Mouse (Mus musculus) megakaryocyte, embryonic 14.5 days (primary cell): ENCODE measurements around the gene Tfeb. TPM values are rescaled to one million over a fixed set of nuclear protein-coding genes. Genes with fewer than 3 reads are reported as not detected.

Experiments
- H3K27me3 ChIP-seq: replicated peaks from 2 replicates; pipeline ENCODE3; 2012; ENCODE audit warnings: inconsistent platforms
- H3K36me3 ChIP-seq: replicated peaks from 2 replicates; pipeline ENCODE3; 2012; ENCODE audit warnings: low read length, inconsistent platforms, mixed read lengths
- H3K4me1 ChIP-seq: 2 replicates; pipeline ENCODE4 v1.6.1; 2012; ENCODE audit warnings: inconsistent platforms
- H3K4me3 ChIP-seq: replicated peaks from 2 replicates; pipeline ENCODE3; 2012; ENCODE audit warnings: moderate library complexity, mild to moderate bottlenecking, inconsistent platforms
- H3K9me3 ChIP-seq: 2 replicates; pipeline ENCODE4 v1.6.1; 2012; ENCODE audit warnings: inconsistent platforms
- FLI1 ChIP-seq: IDR thresholded peaks from 2 replicates; pipeline ENCODE4 v1.6.1; 2012; ENCODE audit warnings: low read length, inconsistent platforms, mixed read lengths
- GATA1 ChIP-seq: IDR thresholded peaks from 3 replicates; pipeline ENCODE4 v1.6.1; 2012; ENCODE audit warnings: mixed read lengths, low read length, inconsistent platforms, borderline replicate concordance
- polyA plus RNA-seq: library from polyadenylated mRNA; stranded (reverse); fragments of >175 nt; gene quantifications from 2 replicates; pipeline ENCODE4 v1.2.3, GENCODE M21; 2012; ENCODE audit warnings: low replicate concordance; ENCODE audit not compliant: insufficient read depth

Tfeb gene
- polyA plus RNA-seq, 1 experiment, result 34.8 TPM

- Histone ChIP-seq H3K4me1 (peaks cover 23% of the 10 kb centered on the region), H3K36me3 (peaks cover 7% of the 10 kb centered on the region), H3K9me3 (peaks cover 10% of the 10 kb centered on the region), H3K4me3 (no peak overlapping the region), H3K27me3 (peaks cover 29% of the 10 kb centered on the region)
- TF ChIP-seq GATA1, result no peak
- no peak for TF ChIP-seq FLI1
These were observed 16.4 kb downstream of the Tfeb start for GRCm38 (mm10) chr17:47753130-47753775.

GRCm38 (mm10) chr17:47754246-47754645, 17.4 kb downstream of the Tfeb start:
- TF ChIP-seq FLI1 (no peak), GATA1 (no peak)
- H3K9me3 ChIP-seq, result peaks cover 10% of the 10 kb centered on the region
- H3K4me3 ChIP-seq, result peak overlapping the region; percentile 19
- H3K36me3 ChIP-seq, result peaks cover 7% of the 10 kb centered on the region
- H3K27me3 ChIP-seq, result peaks cover 26% of the 10 kb centered on the region
- peaks cover 25% of the 10 kb centered on the region for H3K4me1 ChIP-seq

GRCm38 (mm10) chr17:47756366-47756765, 19.5 kb downstream of the Tfeb start:
- Histone ChIP-seq H3K27me3 (peaks cover 30% of the 10 kb centered on the region), H3K4me3 (no peak overlapping the region), H3K9me3 (peaks cover 6% of the 10 kb centered on the region), H3K4me1 (peaks cover 35% of the 10 kb centered on the region), H3K36me3 (peaks cover 4% of the 10 kb centered on the region)
- TF ChIP-seq FLI1 (no peak), GATA1 (no peak)

- TF ChIP-seq GATA1 (no peak), FLI1 (no peak)
- Histone ChIP-seq H3K4me1 (peaks cover 35% of the 10 kb centered on the region), H3K9me3 (no peaks in the 10 kb centered on the region), H3K4me3 (no peak overlapping the region), H3K36me3 (no peaks in the 10 kb centered on the region), H3K27me3 (peaks cover 31% of the 10 kb centered on the region)
These were observed 20.3 kb downstream of the Tfeb start for GRCm38 (mm10) chr17:47757056-47757610.

GRCm38 (mm10) chr17:47759702-47760410, 23.0 kb downstream of the Tfeb start:
- H3K4me1 ChIP-seq, result peaks cover 15% of the 10 kb centered on the region
- peaks cover 47% of the 10 kb centered on the region for H3K27me3 ChIP-seq
- H3K4me3 ChIP-seq, result peak overlapping the region; percentile 68
- no peaks in the 10 kb centered on the region for H3K36me3 ChIP-seq
- H3K9me3 ChIP-seq, result no peaks in the 10 kb centered on the region
- no peak for TF ChIP-seq FLI1
- no peak for TF ChIP-seq GATA1

- no peak for TF ChIP-seq GATA1
- TF ChIP-seq FLI1, result no peak
- Histone ChIP-seq H3K4me1 (peaks cover 13% of the 10 kb centered on the region), H3K27me3 (peaks cover 48% of the 10 kb centered on the region)
These were observed 25.2 kb downstream of the Tfeb start for GRCm38 (mm10) chr17:47762028-47762427.

GRCm38 (mm10) chr17:47762518-47763340, 25.9 kb downstream of the Tfeb start:
- Histone ChIP-seq H3K27me3 (peaks cover 48% of the 10 kb centered on the region), H3K4me3 (no peak overlapping the region), H3K9me3 (no peaks in the 10 kb centered on the region), H3K36me3 (no peaks in the 10 kb centered on the region), H3K4me1 (peaks cover 17% of the 10 kb centered on the region)
- TF ChIP-seq GATA1 (no peak), FLI1 (no peak)

More at GRCm38 (mm10) chr17:47762028-47762427, 25.2 kb downstream of the Tfeb start:
- no peaks in the 10 kb centered on the region for H3K9me3 ChIP-seq
- H3K4me3 ChIP-seq, result no peak overlapping the region
- no peaks in the 10 kb centered on the region for H3K36me3 ChIP-seq

- H3K27me3 ChIP-seq, result peaks cover 60% of the 10 kb centered on the region
- no peaks in the 10 kb centered on the region for H3K36me3 ChIP-seq
- peaks cover 3% of the 10 kb centered on the region for H3K9me3 ChIP-seq
- peaks cover 22% of the 10 kb centered on the region for H3K4me1 ChIP-seq
- TF ChIP-seq GATA1 (no peak), FLI1 (no peak)
- no peak overlapping the region for H3K4me3 ChIP-seq
These were observed 29.2 kb downstream of the Tfeb start for GRCm38 (mm10) chr17:47765986-47766385.

GRCm38 (mm10) chr17:47766407-47767043, 29.7 kb downstream of the Tfeb start:
- Histone ChIP-seq H3K4me3 (no peak overlapping the region), H3K4me1 (peaks cover 22% of the 10 kb centered on the region), H3K27me3 (peaks cover 65% of the 10 kb centered on the region), H3K36me3 (no peaks in the 10 kb centered on the region), H3K9me3 (peaks cover 9% of the 10 kb centered on the region)
- TF ChIP-seq FLI1, result no peak
- TF ChIP-seq GATA1, result no peak
